Mouse (Mus musculus): Measurements from ENCODE around the gene Csn3.

Gene Csn3

GRCm38 (mm10) chr5:87925372-87925771 lies at the start of gene Csn3:
Gene Csn3, plus strand, starts transcription at chr5:87925579.
- DNase-seq (ENCODE audit: low spot score) = no peak

- no peak for DNase-seq (ENCODE audit: low spot score)
These were observed 40.6 kb upstream of the Csn3 start, which contains the start of gene Odam for GRCm38 (mm10) chr5:87884729-87885128. Gene Odam, plus strand, starts transcription at chr5:87885029.

GRCm38 (mm10) chr5:87931603-87932002 lies 6.2 kb downstream of the Csn3 start:
- DNase-seq (ENCODE audit: low spot score) = no peak

GRCm38 (mm10) chr5:87940752-87941151 lies 15.4 kb downstream of the Csn3 start:
- no peak for DNase-seq (ENCODE audit: low spot score)

- DNase-seq (ENCODE audit: low spot score) = no peak
These were observed 17.1 kb downstream of the Csn3 start for GRCm38 (mm10) chr5:87942515-87942914.

- DNase-seq (ENCODE audit: low spot score) = no peak
These were observed 26.5 kb downstream of the Csn3 start for GRCm38 (mm10) chr5:87951836-87952235.

- no peak for DNase-seq (ENCODE audit: low spot score)
These were observed 43.8 kb downstream of the Csn3 start, which contains the start of the genes 2310003L06Rik and Gm28434 for GRCm38 (mm10) chr5:87969201-87969600. Gene 2310003L06Rik, plus strand, starts transcription at chr5:87969459. Gene Gm28434, plus strand, starts transcription at chr5:87969517.

- no peak for DNase-seq (ENCODE audit: low spot score)
These were observed 53.8 kb downstream of the Csn3 start, which contains the start of gene Cabs1 for GRCm38 (mm10) chr5:87979139-87979538. Gene Cabs1, plus strand, starts transcription at chr5:87979439.
